Mouse (Mus musculus) heart, adult 18-20 months (tissue): ENCODE measurements around the gene Tjp3. TPM values are rescaled to one million over a fixed set of nuclear protein-coding genes. Genes with fewer than 3 reads are reported as not detected.

Experiments used
- DNase-seq, 2 experiments: peaks; one replicate each; pipeline ENCODE4 v3.0.0; 2021 to 2022; ENCODE audit warnings: mixed read lengths in 1 of 2
- total RNA-seq, 2 experiments: library from RNA; stranded (reverse); gene quantifications; 2 replicates each; pipeline ENCODE4 v1.2.3; 2021

The Tjp3 gene
- total RNA-seq, 2 experiments from 2014 or later: 0.87 TPM; not detected in 1

DNA sequence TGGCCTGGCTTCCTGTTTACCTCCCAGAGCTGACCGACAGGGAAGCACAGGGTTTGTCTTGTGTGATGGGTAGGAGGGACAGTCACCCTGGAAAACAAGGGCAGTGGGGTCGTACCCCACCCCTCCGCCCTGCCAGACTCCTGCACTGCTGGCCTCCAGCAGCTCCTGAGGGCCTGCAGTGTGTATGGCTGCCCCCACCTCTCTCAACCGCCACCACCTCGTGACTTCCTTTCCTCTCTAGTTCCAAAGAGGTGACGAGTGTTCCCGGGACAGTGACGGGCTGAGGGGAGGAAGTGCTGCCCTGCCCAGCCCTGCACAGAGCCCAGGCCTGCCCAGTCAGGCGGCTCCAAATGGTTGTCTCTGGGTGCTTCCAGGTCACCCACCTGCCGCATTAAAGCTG is 6.5 kb upstream of the Tjp3 start:
- peak; percentile 78 to 89 for DNase-seq

DNA sequence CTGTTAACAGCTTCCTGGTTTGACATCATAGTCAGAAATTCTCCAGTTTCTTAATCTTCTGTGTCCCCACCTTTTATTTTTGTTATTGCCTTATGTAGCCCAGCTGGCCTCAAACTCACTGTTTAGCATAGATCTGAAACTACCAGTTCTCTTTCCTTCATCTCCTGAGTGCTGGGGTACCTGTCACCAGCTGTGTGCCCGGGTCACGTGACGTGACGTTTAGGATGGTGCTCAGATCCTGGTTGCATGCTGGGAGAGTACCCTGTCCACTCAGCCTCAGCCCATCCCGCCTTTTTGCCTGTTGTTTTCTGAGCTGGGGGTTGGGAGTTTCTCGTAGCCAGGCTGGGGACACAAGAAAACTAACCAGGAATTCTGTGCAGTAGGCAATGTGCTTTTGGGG is 5.9 kb upstream of the Tjp3 start:
- DNase-seq: no peak

DNA sequence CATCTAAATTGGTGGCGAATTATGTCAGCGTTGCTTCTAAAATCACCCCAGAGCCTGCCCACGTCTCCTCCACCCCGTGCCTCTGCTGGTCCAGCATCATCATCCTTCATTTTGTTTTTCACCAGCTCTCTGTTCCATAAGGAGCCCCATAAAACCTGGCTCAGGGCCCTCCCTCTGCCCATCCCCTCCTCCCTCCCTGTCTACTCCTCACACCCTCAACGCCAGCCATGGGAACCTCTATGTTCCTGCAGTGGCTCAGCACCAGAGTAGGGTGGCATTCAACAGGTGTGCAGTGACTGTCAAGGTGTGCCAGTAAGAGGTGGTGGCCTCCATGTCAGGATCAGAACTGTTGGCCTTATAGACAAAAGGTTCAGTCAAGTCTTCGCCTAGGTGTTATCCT is 3.8 kb upstream of the Tjp3 start:
- no peak for DNase-seq

DNA sequence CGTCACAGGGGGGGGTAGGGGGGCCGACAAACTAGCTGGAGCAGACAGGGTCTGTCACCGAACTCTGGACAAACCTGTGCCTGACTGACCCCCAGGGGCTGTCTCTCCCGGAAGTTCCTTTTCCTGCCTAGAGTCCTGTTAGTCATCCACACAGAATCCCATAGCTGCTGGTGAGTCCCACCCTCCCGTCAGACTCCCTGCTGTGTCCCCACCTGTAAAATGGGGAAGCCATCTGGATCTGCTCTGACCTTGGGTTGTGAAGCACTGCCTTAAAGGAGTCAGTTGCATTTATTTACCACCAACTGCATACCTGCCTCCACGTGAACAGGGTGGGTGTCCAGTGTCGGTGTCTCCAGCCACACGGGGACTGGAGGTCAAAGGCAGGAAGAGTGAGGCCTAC is 3.1 kb upstream of the Tjp3 start:
- DNase-seq: peak in 1 of 2 experiments; percentile 19

DNA sequence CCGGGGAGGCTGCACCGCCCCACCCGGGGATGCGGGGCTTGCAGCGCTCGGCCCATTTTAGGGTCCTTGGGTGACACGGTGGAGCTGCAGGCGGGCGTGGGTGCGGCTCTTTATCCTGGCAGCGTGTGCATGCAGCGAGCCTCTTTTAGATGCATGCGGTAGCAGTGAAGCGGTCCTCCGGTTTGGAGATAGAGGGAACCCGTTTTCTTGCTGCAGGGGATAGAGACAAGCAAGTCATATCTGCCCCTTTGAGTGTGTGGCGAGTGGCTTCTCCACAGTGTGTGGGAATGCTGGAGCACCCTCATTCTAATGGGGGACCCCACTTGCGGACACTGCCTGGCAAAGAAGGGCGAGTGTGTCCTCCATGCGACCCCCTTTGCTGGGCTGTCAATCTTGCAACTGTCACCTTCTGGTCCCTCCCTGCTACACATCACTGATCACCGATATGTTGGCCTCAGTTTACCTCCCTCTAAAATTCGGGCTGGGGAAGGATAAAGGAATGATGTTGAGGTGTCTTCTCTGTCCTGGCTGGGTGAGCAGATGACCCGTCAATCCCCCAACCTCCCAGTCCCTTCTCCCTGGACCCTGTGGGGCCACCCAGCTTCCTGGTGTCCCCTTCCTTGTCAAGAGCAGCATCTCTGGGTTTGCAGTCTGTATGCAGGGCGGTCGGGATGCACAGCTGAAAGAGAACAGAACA is 2.1 kb upstream of the Tjp3 start:
- DNase-seq: peak in 1 of 2 experiments; percentile 34

DNA sequence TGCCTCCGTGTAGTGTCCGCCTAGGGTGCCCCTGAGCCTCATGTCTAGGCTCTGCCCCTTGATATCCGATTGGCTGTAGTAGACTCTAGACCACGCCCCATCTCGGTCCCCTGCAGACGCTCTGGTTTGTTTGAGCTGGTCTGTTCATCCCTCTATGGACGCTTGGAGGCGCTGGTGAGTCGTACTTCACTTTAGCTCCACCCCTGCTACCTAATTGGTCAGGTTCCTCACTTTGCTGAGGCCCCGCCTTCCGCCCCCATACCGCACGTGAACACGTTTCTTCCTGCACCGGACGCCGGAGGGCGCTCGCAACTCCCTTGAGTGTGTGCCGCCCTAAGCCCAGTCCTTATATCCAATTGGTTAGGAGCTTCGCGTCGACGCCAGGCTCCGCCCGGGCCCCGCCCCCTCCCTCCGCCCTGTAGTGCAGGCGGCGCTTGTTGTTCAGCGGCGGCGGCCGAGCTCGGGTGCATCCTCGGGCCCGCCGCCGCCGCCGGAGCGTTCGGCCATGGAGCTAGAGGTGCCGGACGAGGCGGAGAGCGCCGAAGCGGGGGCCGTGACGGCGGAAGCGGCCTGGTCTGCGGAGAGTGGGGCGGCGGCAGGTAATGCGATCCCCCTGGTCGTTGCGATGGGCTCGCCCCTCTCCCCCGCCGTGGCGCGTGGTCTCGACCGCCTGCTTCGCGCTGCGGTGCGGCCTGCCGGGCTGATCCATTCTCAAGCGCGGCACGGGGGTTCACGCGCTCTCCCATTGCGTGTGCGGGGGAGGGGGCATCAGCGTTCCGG is 1.4 kb upstream of the Tjp3 start, which contains the start of gene Pip5k1c:
TSS of gene Pip5k1c (plus strand) at position 410 of the 780 bp plus-strand sequence.
- peak; percentile 98 to 100 for DNase-seq

DNA sequence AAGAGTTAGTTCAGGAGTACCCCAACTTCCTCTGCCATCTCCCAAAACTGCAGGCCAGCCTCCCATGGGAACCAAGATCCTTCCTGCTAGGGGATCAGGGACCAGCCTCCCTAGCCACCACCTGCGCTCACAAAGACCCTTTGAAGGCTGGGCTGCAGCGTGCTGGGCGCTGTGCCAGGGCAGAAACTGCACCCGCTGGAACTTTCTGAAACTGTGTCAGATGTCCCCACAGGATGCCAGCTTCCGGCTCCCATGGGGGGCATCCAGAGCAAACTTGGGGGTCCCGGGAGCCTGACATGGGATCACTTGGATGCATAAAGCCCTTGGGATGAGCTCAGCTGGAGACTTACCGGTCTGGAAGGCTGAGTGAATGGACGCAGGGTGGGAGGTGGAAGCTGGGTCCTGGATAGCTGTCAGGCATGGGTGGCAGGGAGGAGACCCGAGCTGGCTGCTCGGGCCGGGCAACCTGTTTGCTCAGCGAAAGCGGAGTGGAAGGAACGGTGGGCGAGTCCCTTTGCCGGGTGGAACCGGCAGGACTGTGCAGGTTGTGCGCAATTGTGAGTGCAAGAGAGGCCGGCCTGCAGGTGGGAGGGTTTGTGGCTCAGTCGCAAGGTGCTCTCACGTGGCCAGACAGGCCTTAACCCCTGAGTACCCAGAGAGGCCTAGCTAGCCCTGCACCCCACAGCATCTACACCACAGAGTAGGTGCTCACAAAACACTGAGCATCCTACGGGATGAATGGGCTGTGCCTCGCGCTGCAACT is 502 bp downstream of the Tjp3 start:
- DNase-seq: no peak

DNA sequence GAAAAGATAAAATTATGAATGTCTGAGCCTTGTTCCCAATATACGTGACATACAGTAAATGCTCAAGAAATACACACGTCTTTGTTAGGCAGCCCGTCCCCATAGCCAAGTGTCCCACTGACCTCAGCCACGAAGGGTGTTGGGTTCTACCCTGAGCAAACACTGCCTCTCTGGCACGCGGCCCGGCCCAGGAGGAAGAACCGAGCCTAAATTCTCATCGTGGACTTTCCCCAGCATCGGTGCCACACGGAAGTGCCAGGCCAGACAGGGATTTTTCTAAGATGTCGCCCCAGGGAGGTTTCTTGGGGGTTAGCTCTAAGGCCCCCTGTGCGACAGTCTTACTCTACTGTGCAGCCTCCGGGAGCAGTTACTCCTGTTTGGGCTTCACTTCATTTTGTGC is 1.6 kb downstream of the Tjp3 start:
- no peak for DNase-seq

DNA sequence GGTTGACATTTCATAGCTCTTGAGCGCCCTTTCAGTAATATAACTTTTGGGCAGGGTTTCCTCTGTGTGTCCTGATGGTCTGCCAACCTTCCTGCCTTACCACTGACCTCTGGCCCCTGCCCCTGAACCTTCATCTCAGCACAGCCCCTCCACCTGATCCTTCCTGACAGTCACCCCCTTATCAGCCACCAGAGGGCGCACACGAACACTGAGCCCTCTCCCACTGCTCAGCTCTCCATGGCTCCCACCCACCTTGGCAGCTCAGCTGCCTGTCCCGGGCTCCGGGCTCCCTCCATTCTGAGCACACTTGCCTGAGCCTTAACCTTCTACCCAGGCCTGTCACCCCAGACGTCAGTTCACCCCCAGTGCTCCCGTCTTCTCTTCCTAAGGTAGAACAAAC is 2.1 kb downstream of the Tjp3 start:
- DNase-seq: peak; percentile 68 to 77

DNA sequence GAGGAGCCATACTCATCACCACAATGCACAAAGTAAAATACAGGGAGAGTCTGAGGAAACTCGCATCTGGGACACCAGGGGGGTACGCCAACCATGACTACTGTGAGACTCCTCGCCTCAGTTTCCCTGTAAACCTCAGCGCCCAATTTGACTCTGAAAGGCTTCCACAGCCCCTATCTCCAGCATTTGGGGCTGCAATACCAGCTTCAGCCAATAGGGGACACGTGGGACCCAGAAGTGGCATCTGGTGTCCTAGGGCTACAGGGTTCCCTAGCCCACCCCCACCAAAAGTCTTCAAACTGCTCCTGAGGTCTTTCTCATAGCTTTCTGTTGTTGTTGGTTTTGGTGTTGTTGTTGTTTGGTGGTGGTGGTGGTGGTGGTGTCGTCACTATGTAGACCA is 2.8 kb downstream of the Tjp3 start:
- peak in 1 of 2 experiments; percentile 58 for DNase-seq

DNA sequence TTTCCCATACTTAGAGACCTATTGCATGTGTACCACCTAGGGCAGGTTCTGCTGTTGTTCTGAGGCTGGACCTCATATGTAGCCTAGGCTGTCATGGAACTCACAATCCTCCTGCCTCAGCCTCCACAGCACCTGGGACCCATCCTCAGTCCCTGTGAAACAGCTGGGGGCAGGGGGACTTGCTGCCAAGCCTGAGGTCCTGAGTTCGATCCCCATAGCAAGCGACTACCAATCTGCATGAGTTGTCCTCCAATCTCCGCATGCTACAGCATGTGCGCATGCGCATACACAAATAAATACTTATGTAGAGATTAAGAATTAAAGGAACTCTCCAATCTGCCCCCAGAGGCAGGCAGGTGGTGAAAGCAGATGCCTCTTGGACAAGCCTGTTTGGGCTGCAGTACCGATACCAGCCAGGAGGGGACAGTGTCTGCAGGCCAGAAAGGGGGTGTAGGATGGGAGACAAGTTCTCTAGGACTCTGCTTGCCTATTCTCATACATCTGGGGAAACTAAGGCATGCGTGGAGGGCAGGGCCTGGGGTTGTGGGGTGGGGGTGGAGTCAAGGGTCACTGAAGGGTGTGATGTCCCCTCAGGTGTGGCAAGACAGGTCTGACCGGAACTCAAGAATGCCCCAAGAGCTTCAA is 3.7 kb downstream of the Tjp3 start:
- peak in 1 of 2 experiments; percentile 78 for DNase-seq

DNA sequence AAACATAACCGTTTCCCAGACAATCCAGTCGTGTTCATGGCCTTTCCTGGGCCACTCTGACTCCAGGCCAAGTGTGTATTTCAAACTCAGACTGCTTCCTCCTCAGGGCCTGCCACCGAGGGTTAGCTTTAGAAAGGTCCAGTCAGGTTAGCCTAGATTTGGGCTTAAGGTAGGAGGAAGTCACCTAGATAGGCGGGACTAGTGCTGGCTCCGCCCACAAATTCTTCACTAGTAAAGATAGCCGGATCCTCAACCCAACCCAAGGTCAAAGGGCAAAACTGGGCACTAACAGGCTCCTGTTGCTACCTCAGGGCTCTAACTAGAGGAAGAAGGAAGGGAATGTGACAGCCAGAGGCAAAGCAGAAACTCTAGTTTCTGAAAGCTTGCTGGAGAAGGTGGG is 4.8 kb downstream of the Tjp3 start:
- no peak for DNase-seq

DNA sequence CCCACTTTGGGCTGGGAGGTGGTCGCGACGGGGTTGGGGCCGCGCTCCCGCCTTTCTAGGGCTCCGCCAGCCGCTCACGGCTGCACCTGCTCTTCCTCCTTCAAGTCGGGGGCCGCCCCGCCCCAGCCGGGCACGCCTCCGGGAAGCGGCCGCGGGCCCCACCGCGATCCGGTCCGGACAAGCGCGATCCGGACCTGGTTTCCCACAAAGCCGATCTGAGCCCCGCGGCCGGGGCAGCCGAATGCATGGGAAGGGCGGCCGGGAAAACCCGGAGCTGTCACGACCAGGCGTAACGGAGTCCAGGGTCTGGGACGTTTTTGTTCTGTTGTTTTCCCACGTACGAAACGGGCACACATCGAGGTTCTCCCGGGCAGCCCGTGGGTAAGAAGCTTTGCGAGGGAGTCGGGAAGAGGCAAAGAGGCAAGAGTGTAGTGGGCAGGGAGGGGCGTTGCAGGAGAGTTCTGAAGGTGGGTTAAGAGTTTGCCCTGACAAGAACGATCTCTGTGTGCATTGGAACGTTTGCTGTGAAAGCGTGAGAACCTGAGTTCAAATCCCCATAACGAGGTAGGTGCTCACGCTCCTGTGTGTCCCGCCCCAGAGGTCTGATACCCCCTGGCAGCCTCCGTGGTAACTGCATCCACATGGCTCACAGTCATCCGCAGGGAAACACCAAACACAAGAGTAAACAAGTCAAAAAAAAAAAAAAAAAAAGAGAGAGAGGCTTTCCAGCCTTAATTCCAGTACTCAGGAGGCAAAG is 5.5 kb downstream of the Tjp3 start:
- DNase-seq: peak; percentile 91 to 96

DNA sequence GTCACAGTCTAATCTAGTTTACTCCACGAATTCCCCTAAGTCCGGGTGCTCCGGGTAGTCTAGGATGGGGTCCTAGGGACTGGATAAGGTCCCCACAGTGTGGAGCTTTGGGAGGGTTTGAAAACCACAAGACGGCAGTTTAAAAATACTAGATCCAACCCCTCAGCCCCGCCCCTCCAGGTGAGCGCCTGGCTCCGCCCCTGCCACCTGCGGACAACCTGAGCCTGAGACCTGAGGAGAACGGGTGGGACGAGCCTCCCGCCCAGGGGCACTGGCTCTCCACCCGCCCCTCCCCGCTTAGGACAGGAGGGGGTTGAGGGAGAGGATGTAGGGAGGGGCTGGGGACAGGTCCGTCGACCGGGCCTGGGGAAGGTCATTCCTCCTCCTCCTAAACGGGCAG is 6.7 kb downstream of the Tjp3 start:
- DNase-seq: no peak

DNA sequence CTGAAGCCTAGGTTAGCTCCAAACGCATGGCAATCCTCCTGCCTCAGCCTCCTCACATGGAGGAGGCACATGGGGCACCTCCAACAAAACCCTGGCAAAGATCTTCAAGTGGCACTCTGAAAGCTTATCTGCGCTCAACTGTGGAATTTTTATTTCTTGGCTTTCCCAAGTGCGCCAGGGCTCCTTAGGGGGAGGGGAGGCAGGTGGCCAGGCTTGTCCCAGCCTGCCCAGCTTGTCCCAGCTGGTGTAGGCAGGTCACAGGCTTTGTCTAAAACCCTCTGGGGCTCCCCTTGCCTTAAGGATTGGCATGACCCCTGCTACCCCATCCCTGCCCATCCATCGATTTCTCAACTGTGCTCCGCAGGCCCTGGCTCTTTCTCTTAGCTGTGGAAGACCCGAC is 7.2 kb downstream of the Tjp3 start:
- no peak for DNase-seq

DNA sequence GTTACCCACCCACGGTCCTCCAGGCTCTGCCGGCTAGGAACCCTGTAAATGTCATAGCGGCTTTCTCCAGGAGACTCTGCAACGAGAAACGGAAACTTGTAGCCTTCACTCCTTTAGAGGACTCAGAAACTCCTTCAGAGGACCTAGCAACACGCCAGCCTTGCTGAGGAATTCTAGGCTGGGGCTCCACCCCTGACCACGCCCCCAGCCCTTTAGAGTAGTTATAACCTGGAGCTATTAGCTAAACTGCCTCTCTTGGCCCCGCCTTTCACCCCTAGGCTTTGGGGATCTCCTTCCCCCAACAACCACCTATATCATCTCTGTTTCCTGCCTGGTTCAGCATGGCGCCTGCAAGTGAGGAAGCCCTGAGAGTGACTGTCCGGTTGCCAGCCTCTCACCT is 11.9 kb downstream of the Tjp3 start:
- no peak for DNase-seq

DNA sequence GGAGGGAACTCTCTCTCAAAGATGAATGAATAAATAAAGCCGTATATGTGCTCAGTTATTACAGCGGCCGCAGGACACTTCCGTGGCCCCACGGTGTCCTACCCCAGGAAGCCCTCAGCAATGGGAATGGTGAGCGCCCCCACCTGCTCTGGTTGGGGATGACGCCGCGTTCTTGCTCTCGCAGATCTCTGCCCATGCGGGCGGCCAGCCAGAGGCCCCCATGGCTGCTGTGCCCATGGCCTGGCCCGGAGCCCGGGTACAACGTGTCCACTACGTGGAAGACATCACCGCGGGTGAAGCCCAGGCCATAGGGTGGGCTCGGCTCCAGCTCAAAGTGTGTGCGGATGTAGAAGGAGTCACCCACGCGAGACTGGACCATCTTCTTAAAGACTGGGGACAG is 13.7 kb downstream of the Tjp3 start:
- no peak for DNase-seq

DNA sequence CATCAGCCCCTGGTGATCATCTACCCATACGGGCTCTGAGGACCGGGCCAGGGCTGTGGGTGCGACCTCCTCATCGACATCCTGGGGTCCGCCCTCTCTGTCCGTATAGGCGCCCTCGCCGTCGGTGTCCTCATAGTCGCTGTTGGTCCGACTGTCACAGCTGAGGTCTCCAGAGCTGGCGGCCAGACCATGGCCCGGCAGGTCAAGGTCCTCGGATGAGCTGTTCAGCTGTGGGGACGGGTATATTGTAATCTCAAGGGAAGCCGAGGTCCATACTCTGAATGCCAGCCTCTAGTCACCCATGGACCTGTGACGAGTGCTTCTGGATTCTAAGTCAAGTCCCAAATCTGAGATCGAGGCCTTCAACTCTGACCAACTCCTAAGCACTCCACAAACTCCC is 17.5 kb downstream of the Tjp3 start:
- no peak for DNase-seq

DNA sequence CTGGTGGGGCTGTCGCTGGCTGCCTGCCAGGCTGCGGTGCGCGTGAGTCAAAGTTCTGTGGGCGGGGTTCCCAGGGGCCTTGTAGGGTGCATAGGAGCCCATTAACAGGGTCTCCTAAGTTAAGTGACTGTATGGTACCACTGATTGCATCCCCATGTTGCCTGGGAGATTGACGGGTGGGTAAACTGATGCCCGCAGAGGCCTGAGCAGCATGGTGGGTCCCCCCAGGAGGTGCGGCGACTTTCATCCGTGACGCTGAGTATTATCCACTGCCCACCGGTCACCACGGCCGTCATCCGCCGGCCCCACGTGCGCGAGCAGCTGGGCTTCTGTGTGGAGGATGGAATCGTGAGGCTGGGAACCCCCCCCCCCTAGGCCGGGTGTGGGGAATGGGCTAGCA is 19.0 kb downstream of the Tjp3 start:
- DNase-seq: no peak

DNA sequence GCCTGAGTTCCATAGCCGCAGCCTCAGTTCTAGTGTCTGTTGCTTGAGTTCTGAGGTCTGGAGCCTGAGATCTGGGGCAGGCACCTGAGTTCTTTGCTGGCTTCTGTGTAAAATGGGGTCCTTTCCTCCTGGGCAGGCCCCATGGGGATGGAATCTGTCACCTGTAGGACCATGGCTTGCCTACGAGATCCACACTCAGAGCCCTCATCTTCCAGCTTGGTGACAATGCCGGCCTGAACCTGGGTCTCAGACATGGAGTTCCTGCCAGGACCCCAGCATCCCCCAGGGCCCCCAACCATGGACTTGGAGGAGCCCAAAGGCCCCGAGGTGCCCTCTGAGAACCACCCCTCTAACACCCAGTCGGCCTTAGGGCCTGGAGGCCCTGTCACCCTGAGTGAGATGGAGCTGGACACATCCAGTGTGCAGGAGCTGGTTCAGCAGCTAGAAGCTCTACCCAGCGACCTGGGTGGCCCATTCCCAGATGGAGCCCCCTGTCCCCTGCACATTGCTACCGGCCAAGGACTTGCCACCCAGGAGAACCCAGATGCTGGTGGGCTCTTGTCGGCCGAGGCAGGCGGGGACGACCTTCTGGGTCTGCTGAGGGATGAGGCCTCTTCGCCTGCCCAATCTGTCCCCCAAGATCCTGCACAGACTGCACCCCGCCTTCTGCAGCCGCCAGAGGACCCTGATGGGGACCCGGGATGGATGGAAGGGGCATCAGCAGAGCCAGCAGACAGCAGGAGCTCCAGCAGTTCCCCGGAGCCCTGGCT is 22.6 kb downstream of the Tjp3 start:
- no peak for DNase-seq

DNA sequence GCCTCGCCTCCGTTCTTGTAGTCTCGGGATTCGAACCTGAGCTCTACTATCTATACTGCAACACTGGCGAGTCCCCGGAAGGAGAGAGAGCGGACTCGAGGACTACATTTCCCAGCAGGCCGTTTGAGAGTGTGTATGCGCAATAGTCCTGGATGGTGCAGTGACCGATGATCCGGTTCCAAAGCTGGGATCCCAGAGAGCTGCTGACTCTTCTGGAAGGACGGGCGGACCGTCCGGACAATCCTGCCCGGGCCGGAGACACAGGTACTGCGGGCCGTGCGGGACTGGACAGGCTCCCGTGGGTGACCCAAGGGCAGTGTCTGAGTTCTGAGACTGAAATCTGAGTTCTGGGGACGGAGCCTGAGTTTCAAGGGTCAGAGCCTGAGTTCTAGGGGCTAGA is 23.3 kb downstream of the Tjp3 start:
- peak; percentile 94 to 95 for DNase-seq
